Mouse (Mus musculus): Measurements from ENCODE around the gene Abcb6. TPM values are rescaled to one million over a fixed set of nuclear protein-coding genes. Genes with fewer than 3 reads are reported as not detected.

Gene Abcb6
- polyA plus RNA-seq, 1 experiment from 2014 or later: 45.1 TPM

DNA sequence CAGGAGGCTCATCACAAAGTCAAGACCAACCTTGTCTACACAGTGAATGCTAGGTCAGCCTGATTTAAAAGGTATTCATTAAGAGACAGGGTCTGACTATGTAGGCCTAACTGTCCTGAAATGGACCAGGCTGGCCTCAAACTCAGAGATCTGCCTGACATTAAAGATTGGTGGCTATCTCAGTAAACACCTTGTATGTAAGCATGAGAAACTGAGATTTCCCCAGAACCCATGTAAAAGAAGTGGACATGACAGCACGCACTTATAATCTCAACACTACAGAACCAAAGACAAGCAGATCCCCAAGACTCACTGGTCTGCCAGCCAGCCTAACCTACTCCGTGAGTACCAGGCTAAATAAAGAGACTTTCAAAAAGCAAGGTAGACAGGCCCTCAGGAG lies 41.7 kb downstream of the Abcb6 start:
- Histone ChIP-seq H3K9me3 (no peaks in the 10 kb centered on the region), H3K36me3 (peaks cover 41% of the 10 kb centered on the region), H3K27me3 (no peaks in the 10 kb centered on the region), H3K4me3 (no peak overlapping the region), H3K4me2 (replicated peaks) (no peak overlapping the region), H3K4me1 (peaks cover 20% of the 10 kb centered on the region), H3K9ac (replicated peaks) (no peak overlapping the region), H3K27ac (replicated peaks) (no peak overlapping the region)
- 90% methylated on average over 2 of the region's 2 CpGs for WGBS
- ATAC-seq (replicated peaks): no peak

- WGBS: 82% methylated on average over 3 of the region's 3 CpGs
- Histone ChIP-seq H3K4me2 (replicated peaks) (no peak overlapping the region), H3K4me1 (peaks cover 16% of the 10 kb centered on the region), H3K27ac (replicated peaks) (no peak overlapping the region), H3K9ac (replicated peaks) (no peak overlapping the region), H3K4me3 (no peak overlapping the region), H3K36me3 (peaks cover 41% of the 10 kb centered on the region), H3K9me3 (no peaks in the 10 kb centered on the region), H3K27me3 (no peaks in the 10 kb centered on the region)
- no peak for ATAC-seq (replicated peaks)
Measured at GRCm38 (mm10) chr1:75136730-75137129, 43.5 kb downstream of the Abcb6 start.

GRCm38 (mm10) chr1:75136293-75136692 lies 43.9 kb downstream of the Abcb6 start:
- no peaks in the 10 kb centered on the region for H3K27me3 ChIP-seq
- no peak overlapping the region for H3K9ac ChIP-seq (replicated peaks)
- ATAC-seq (replicated peaks): no peak
- H3K9me3 ChIP-seq: no peaks in the 10 kb centered on the region
- H3K36me3 ChIP-seq: peaks cover 41% of the 10 kb centered on the region
- no peak overlapping the region for H3K4me2 ChIP-seq (replicated peaks)
- H3K4me3 ChIP-seq: no peak overlapping the region
- 89% methylated on average over 6 of the region's 6 CpGs for WGBS
- H3K4me1 ChIP-seq: peaks cover 16% of the 10 kb centered on the region
- no peak overlapping the region for H3K27ac ChIP-seq (replicated peaks)

DNA sequence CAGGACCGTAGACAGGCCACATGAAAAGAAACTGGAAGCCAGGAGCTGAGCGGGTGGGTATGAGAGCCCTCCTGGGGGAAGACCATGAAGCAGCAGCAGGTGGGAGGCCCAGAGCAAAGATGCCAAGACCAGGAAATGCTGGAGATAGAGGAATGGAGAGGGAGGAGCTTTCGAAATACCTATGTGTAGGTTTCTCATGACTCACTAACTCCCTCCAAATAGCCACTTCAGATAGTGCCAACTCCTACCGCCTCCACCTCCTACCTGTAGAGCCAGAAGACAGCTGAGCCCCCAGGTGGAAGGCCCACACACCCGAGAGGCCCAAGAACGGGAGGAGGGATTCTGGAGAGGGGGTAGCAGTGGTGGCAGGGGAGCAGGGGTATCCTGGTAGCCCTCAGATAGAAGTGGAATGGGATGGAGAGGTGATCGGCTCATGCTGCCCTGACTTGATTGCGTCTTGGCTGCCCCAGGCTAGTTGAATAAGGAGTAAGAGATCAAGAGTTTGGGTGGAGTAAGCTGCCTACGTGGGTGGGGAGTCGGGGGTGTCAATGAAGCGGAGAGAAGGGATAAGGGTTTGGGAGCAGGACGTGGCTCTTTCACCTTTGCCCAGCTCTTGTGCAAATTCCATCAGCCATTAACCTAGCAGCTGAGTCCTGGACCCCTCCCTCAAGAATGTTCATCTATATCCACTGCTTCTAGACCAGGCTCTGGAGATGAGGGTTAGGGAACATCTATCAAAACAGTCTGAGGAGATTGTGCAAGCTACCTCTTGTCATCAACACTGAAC lies 46.6 kb downstream of the Abcb6 start, which contains the start of gene Slc23a3:
Gene Slc23a3 (minus strand): TSS at position 470 of the 787 bp plus-strand sequence.
- whole genome bisulfite sequencing: 67% methylated on average over 12 of the region's 12 CpGs
- Histone ChIP-seq H3K4me3 (no peak within 1 kb of the TSS), H3K36me3 (peaks cover 31% of the 10 kb centered on the region), H3K9ac (replicated peaks) (no peak within 1 kb of the TSS), H3K27me3 (no peaks in the 10 kb centered on the region; the same call in 1 of the 2 replicates), H3K9me3 (no peaks in the 10 kb centered on the region), H3K4me1 (no peaks in the 10 kb centered on the region), H3K27ac (replicated peaks) (no peak within 1 kb of the TSS), H3K4me2 (replicated peaks) (no peak within 1 kb of the TSS)
- no peak for ATAC-seq (replicated peaks)

- Histone ChIP-seq H3K9me3 (no peaks in the 10 kb centered on the region), H3K27ac (replicated peaks) (no peak overlapping the region), H3K4me3 (no peak overlapping the region), H3K4me1 (peaks cover 6% of the 10 kb centered on the region), H3K27me3 (no peaks in the 10 kb centered on the region; the same call in 1 of the 2 replicates), H3K9ac (replicated peaks) (no peak overlapping the region), H3K4me2 (replicated peaks) (no peak overlapping the region), H3K36me3 (no peaks in the 10 kb centered on the region)
- ATAC-seq (replicated peaks): no peak
- 82% methylated on average over 3 of the region's 3 CpGs for WGBS
Measured at GRCm38 (mm10) chr1:75128641-75129040, 51.6 kb downstream of the Abcb6 start.

DNA sequence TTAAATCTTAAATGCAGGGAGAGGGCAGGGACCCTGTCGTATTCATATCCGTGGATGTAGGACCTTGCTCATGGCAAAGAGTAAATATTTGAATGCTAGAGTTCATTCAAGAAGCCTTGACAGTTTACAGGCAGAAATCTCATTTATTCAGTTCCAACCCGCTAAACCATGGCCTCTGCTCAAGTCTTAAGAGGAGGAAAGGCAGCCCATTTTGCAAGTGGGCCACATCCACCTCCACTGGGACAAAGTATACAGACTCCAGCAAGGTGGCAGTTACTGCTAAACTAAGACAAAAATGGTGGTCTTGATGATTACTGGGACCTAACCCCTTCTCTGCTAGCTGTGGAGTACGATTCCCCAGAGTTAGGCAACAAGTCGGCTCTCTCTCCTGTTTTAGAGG lies 54.8 kb downstream of the Abcb6 start:
- Histone ChIP-seq H3K9me3 (no peaks in the 10 kb centered on the region), H3K36me3 (no peaks in the 10 kb centered on the region), H3K27ac (replicated peaks) (peak overlapping the region; percentile 94; the same call in 1 of the 2 replicates), H3K27me3 (no peaks in the 10 kb centered on the region; the same call in 1 of the 2 replicates), H3K9ac (replicated peaks) (peak overlapping the region; percentile 66), H3K4me3 (peak overlapping the region; percentile 76), H3K4me2 (replicated peaks) (peak overlapping the region; percentile 65), H3K4me1 (peaks cover 6% of the 10 kb centered on the region)
- no peak for ATAC-seq (replicated peaks)
- 35% methylated on average over 5 of the region's 5 CpGs for whole genome bisulfite sequencing

DNA sequence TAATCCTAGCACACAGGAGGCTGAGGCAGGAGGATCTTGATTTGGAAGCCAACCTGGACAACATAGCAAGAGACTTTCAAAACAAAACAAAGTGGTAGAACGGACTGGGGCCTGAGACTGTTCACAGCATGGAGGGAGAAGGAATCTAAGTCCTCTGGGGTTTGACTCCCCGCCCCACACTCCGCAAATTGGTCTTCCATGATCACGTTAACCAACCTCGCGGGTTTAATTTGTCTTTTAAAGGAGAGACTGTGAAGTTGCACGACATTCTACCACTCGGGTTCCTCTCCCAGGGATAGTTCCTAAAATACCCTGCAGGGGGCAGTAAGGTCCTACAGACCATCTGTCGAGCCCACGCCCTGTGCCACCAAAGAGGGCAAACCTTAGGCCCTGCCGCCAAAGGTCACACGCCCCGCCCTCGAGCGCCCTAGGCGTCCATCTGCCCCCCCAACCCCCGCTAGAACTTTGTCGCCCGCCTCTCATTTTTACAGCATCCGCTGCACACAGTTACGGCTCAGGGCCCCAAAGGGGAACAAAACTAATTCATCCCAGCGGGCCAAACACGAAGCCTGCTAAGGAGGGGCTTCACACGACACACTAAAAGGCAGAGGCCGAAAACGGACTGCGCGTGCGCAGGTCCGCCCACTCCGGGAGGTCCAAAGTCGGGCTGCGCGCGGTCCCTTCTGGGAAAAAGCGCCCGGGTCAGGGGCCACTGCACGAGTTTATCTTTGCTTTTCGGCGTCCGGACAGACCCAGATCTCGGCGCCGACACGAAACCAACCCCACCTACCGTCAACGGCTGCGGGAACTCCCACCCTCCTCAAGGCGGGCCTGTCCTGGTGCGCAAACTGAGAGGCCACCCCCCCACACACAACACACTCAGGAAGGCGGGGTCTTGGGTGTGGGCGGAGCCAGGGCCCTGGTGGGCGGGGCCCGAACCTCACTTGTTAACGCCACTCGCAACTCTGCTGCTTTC lies 55.6 kb downstream of the Abcb6 start, which contains the start of gene Nhej1:
Gene Nhej1 (minus strand): TSS at position 855 of the 976 bp plus-strand sequence.
- H3K4me2 ChIP-seq (replicated peaks): peak within 1 kb of the TSS; percentile 65
- 1% methylated on average over 56 of the region's 56 CpGs for WGBS

GRCm38 (mm10) chr1:75122211-75122610 lies 58.0 kb downstream of the Abcb6 start:
- Histone ChIP-seq H3K36me3 (no peaks in the 10 kb centered on the region), H3K4me1 (peaks cover 6% of the 10 kb centered on the region), H3K4me2 (replicated peaks) (no peak overlapping the region), H3K27ac (replicated peaks) (no peak overlapping the region), H3K27me3 (no peaks in the 10 kb centered on the region), H3K9ac (replicated peaks) (no peak overlapping the region), H3K4me3 (no peak overlapping the region), H3K9me3 (no peaks in the 10 kb centered on the region)
- 80% methylated on average over 3 of the region's 3 CpGs for WGBS
- no peak for ATAC-seq (replicated peaks)

More for the DNA sequence above, 55.6 kb downstream of the Abcb6 start, which contains the start of gene Nhej1:
- peaks cover 6% of the 10 kb centered on the region for H3K4me1 ChIP-seq
- no peaks in the 10 kb centered on the region; the same call in 1 of the 2 replicates for H3K27me3 ChIP-seq
- no peaks in the 10 kb centered on the region for H3K36me3 ChIP-seq
- H3K4me3 ChIP-seq: peak within 1 kb of the TSS; percentile 76
- ATAC-seq (replicated peaks): peak; percentile 95
- H3K27ac ChIP-seq (replicated peaks): peak within 1 kb of the TSS; percentile 94
- no peaks in the 10 kb centered on the region for H3K9me3 ChIP-seq
- peak within 1 kb of the TSS; percentile 66 for H3K9ac ChIP-seq (replicated peaks)

Small RNA genes lying within 50 kb of the gene (microRNA-seq; reads per million reads assigned to microRNA genes)
- not detected for gene Gm27943

Other genes starting within 250 kb of the Abcb6 start
- gene Cfap65, start 244.8 kb downstream of the Abcb6 start, polyA plus RNA-seq (2015; fragmentation: Nextera tagmentation; extraction: Ambion mirVana): 0.59 and 0.67 TPM in 2 replicates
- 0.09 and 0.22 TPM in 2 replicates for gene Ihh, start 228.7 kb downstream of the Abcb6 start, polyA plus RNA-seq (2015; fragmentation: Nextera tagmentation; extraction: Ambion mirVana)
- gene Nhej1, start 55.2 kb downstream of the Abcb6 start, polyA plus RNA-seq (2015; fragmentation: Nextera tagmentation; extraction: Ambion mirVana): 7.0 and 7.7 TPM in 2 replicates
- gene Slc23a3, start 46.5 kb downstream of the Abcb6 start, polyA plus RNA-seq (2015; fragmentation: Nextera tagmentation; extraction: Ambion mirVana): not detected in 2 replicates
- 55.5 and 57.9 TPM in 2 replicates for gene Cnppd1, start 37.7 kb downstream of the Abcb6 start, polyA plus RNA-seq (2015; fragmentation: Nextera tagmentation; extraction: Ambion mirVana)
- gene Retreg2, start 37.6 kb downstream of the Abcb6 start, polyA plus RNA-seq (2015; fragmentation: Nextera tagmentation; extraction: Ambion mirVana): 91.2 and 103 TPM in 2 replicates
- gene Zfand2b, start 11.7 kb downstream of the Abcb6 start, polyA plus RNA-seq (2015; fragmentation: Nextera tagmentation; extraction: Ambion mirVana): 40.4 and 42.9 TPM in 2 replicates
- 26.3 and 28.6 TPM in 2 replicates for gene Ankzf1, start 11.8 kb upstream of the Abcb6 start, polyA plus RNA-seq (2015; fragmentation: Nextera tagmentation; extraction: Ambion mirVana)
- gene Atg9a, start 11.8 kb upstream of the Abcb6 start, polyA plus RNA-seq (2015; fragmentation: Nextera tagmentation; extraction: Ambion mirVana): 40.0 and 40.4 TPM in 2 replicates
- gene Glb1l, start 30.4 kb upstream of the Abcb6 start, polyA plus RNA-seq (2015; fragmentation: Nextera tagmentation; extraction: Ambion mirVana): 19.6 and 20.0 TPM in 2 replicates
- 145 and 147 TPM in 2 replicates for gene Stk16, start 30.4 kb upstream of the Abcb6 start, polyA plus RNA-seq (2015; fragmentation: Nextera tagmentation; extraction: Ambion mirVana)
- 14.9 and 19.5 TPM in 2 replicates for gene Tuba4a, start 39.5 kb upstream of the Abcb6 start, polyA plus RNA-seq (2015; fragmentation: Nextera tagmentation; extraction: Ambion mirVana)
- gene A630095N17Rik, start 51.7 kb upstream of the Abcb6 start, polyA plus RNA-seq (2015; fragmentation: Nextera tagmentation; extraction: Ambion mirVana): not detected in 2 replicates
- gene Dnajb2, start 56.0 kb upstream of the Abcb6 start, polyA plus RNA-seq (2015; fragmentation: Nextera tagmentation; extraction: Ambion mirVana): 53.0 and 54.0 TPM in 2 replicates
- gene Ptprn, start 84.1 kb upstream of the Abcb6 start, polyA plus RNA-seq (2015; fragmentation: Nextera tagmentation; extraction: Ambion mirVana): 6.9 and 8.7 TPM in 2 replicates
- 38.6 and 51.0 TPM in 2 replicates for gene Resp18, start 98.0 kb upstream of the Abcb6 start, polyA plus RNA-seq (2015; fragmentation: Nextera tagmentation; extraction: Ambion mirVana)
- 162 and 163 TPM in 2 replicates for gene Dnpep, start 137.6 kb upstream of the Abcb6 start, polyA plus RNA-seq (2015; fragmentation: Nextera tagmentation; extraction: Ambion mirVana)
- 1.0 and 1.2 TPM in 2 replicates for gene Des, start 179.9 kb upstream of the Abcb6 start, polyA plus RNA-seq (2015; fragmentation: Nextera tagmentation; extraction: Ambion mirVana)
- gene Speg, start 194.9 kb upstream of the Abcb6 start, polyA plus RNA-seq (2015; fragmentation: Nextera tagmentation; extraction: Ambion mirVana): 9.9 and 11.4 TPM in 2 replicates